Mouse (Mus musculus) stomach, embryonic 15.5 days (tissue): Measurements from ENCODE around the gene Tnnt3. TPM values are rescaled to one million over a fixed set of nuclear protein-coding genes. Genes with fewer than 3 reads are reported as not detected.

ENCODE experiments used
- ATAC-seq: fragments of 200-750 bp; cut with Nextera tagmentation; 2 replicates; pipeline ENCODE4 v1.8.0; 2017; ENCODE audit warnings: low read depth, moderate number of reproducible peaks, moderate TSS enrichment; ENCODE audit not compliant: insufficient read depth, low FRiP score
- H3K27ac ChIP-seq: fragments of 300-500 bp; sonication (generic); 2 replicates; pipeline ENCODE4 v1.5.1; 2015; ENCODE audit warnings: mild to moderate bottlenecking, inconsistent platforms
- H3K27me3 ChIP-seq: fragments of 300-500 bp; sonication (generic); replicated peaks from 2 replicates; pipeline ENCODE4 v1.6.1; 2015; ENCODE audit warnings: inconsistent platforms
- H3K36me3 ChIP-seq: fragments of 300-500 bp; sonication (generic); 2 replicates; pipeline ENCODE4 v1.6.1; 2015; ENCODE audit warnings: inconsistent platforms
- H3K4me1 ChIP-seq: fragments of 300-500 bp; sonication (generic); 2 replicates; pipeline ENCODE4 v1.6.1; 2015; ENCODE audit warnings: inconsistent platforms
- H3K4me2 ChIP-seq: fragments of 300-500 bp; sonication (generic); 2 replicates; pipeline ENCODE4 v1.6.1; 2015; ENCODE audit warnings: mild to moderate bottlenecking, inconsistent platforms
- H3K4me3 ChIP-seq: fragments of 300-500 bp; sonication (generic); replicated peaks from 2 replicates; pipeline ENCODE4 v1.5.1; 2015; ENCODE audit warnings: inconsistent platforms
- H3K9ac ChIP-seq: fragments of 300-500 bp; sonication (generic); 2 replicates; pipeline ENCODE4 v1.6.1; 2015; ENCODE audit warnings: inconsistent platforms
- H3K9me3 ChIP-seq: fragments of 300-500 bp; sonication (generic); 2 replicates; pipeline ENCODE4 v1.6.1; 2016; ENCODE audit warnings: inconsistent platforms
- WGBS: fragments of 180-500 bp; shearing (Covaris S2); methylation state at CpG from one replicate; pipeline ENCODE4 v1.1.7; 2015; 5-methylcytosine and 5-hydroxymethylcytosine counted together
- polyA plus RNA-seq: library from polyadenylated mRNA; unstranded; fragments of >200 nt; fragmentation: Nextera tagmentation; extraction: Ambion mirVana; gene quantifications from 2 replicates; pipeline ENCODE4 v1.2.1, GENCODE M21; 2015

Gene Tnnt3
- polyA plus RNA-seq: 4.6 and 11.8 TPM in 2 replicates

GRCm38 (mm10) chr7:142498575-142498974, at the start of gene Tnnt3:
Gene Tnnt3 (plus strand): TSS chr7:142498836.
- H3K4me3 ChIP-seq: no peak within 1 kb of the TSS
- H3K4me2 ChIP-seq: no peak within 1 kb of the TSS
- no peak within 1 kb of the TSS for H3K9ac ChIP-seq
- H3K27ac ChIP-seq: 0 out of 2 replicates have a peak within 1 kb of the TSS, but pooled peaks have one; percentile 12
- H3K27me3 ChIP-seq: no peaks in the 10 kb centered on the region
- H3K36me3 ChIP-seq: peaks cover 7% of the 10 kb centered on the region; the same call in 1 of the 2 replicates
- H3K4me1 ChIP-seq: 0 out of 2 replicates have a peak, but pooled peaks cover 3% of the 10 kb centered on the region
- WGBS: 77% methylated on average over 2 of the region's 2 CpGs
- H3K9me3 ChIP-seq: no peaks in the 10 kb centered on the region
- ATAC-seq: no peak

GRCm38 (mm10) chr7:142449038-142449617, 49.5 kb upstream of the Tnnt3 start:
- no peak overlapping the region for H3K4me2 ChIP-seq
- H3K27ac ChIP-seq: no peak overlapping the region; the same call in 1 of the 2 replicates
- H3K36me3 ChIP-seq: no peaks in the 10 kb centered on the region
- H3K27me3 ChIP-seq: no peaks in the 10 kb centered on the region
- H3K4me3 ChIP-seq: no peak overlapping the region
- peaks cover 4% of the 10 kb centered on the region; the same call in 1 of the 2 replicates for H3K4me1 ChIP-seq
- H3K9me3 ChIP-seq: no peaks in the 10 kb centered on the region
- H3K9ac ChIP-seq: no peak overlapping the region
- 65% methylated on average over 6 of the region's 6 CpGs for WGBS
- no peak for ATAC-seq

GRCm38 (mm10) chr7:142454706-142455105, 43.9 kb upstream of the Tnnt3 start:
- Histone ChIP-seq H3K27me3 (no peaks in the 10 kb centered on the region), H3K4me3 (no peak overlapping the region), H3K4me2 (no peak overlapping the region), H3K4me1 (peaks cover 45% of the 10 kb centered on the region), H3K36me3 (no peaks in the 10 kb centered on the region), H3K27ac (peak overlapping the region; percentile 96), H3K9me3 (no peaks in the 10 kb centered on the region), H3K9ac (no peak overlapping the region)
- WGBS: 20% methylated on average over 1 of the region's 1 CpGs
- ATAC-seq: no peak

GRCm38 (mm10) chr7:142455251-142455650, 43.4 kb upstream of the Tnnt3 start:
- Histone ChIP-seq H3K36me3 (no peaks in the 10 kb centered on the region), H3K27me3 (no peaks in the 10 kb centered on the region), H3K9ac (no peak overlapping the region), H3K9me3 (no peaks in the 10 kb centered on the region), H3K27ac (peak overlapping the region; percentile 96), H3K4me3 (no peak overlapping the region), H3K4me2 (no peak overlapping the region), H3K4me1 (peaks cover 45% of the 10 kb centered on the region)
- WGBS: 38% methylated on average over 2 of the region's 2 CpGs
- no peak for ATAC-seq

GRCm38 (mm10) chr7:142456806-142457205, 41.8 kb upstream of the Tnnt3 start:
- WGBS: 49% methylated on average over 3 of the region's 3 CpGs
- ATAC-seq: no peak

GRCm38 (mm10) chr7:142457227-142457811, 41.3 kb upstream of the Tnnt3 start:
- Histone ChIP-seq H3K27me3 (no peaks in the 10 kb centered on the region), H3K4me2 (no peak overlapping the region), H3K9ac (no peak overlapping the region), H3K9me3 (no peaks in the 10 kb centered on the region), H3K4me3 (no peak overlapping the region), H3K27ac (peak overlapping the region; percentile 96), H3K36me3 (no peaks in the 10 kb centered on the region), H3K4me1 (peaks cover 45% of the 10 kb centered on the region)
- ATAC-seq: peak; percentile 37; the same call in 1 of the 2 replicates
- WGBS: 8% methylated on average over 3 of the region's 3 CpGs

More at GRCm38 (mm10) chr7:142456806-142457205, 41.8 kb upstream of the Tnnt3 start:
- H3K27ac ChIP-seq: peak overlapping the region; percentile 96
- no peaks in the 10 kb centered on the region for H3K9me3 ChIP-seq
- H3K36me3 ChIP-seq: no peaks in the 10 kb centered on the region
- H3K4me3 ChIP-seq: no peak overlapping the region
- H3K9ac ChIP-seq: no peak overlapping the region
- H3K4me2 ChIP-seq: no peak overlapping the region
- H3K27me3 ChIP-seq: no peaks in the 10 kb centered on the region
- H3K4me1 ChIP-seq: peaks cover 45% of the 10 kb centered on the region

- no peak overlapping the region for H3K9ac ChIP-seq
- peak; percentile 71; the same call in 1 of the 2 replicates for ATAC-seq
- H3K4me1 ChIP-seq: peaks cover 45% of the 10 kb centered on the region
- 17% methylated on average over 2 of the region's 2 CpGs for WGBS
- H3K27me3 ChIP-seq: no peaks in the 10 kb centered on the region
- no peaks in the 10 kb centered on the region for H3K9me3 ChIP-seq
- H3K4me3 ChIP-seq: no peak overlapping the region
- no peak overlapping the region for H3K4me2 ChIP-seq
- H3K36me3 ChIP-seq: no peaks in the 10 kb centered on the region
- H3K27ac ChIP-seq: peak overlapping the region; percentile 96
Measured at GRCm38 (mm10) chr7:142458026-142458425, 40.6 kb upstream of the Tnnt3 start.

GRCm38 (mm10) chr7:142458676-142459298, 39.8 kb upstream of the Tnnt3 start:
- H3K9ac ChIP-seq: no peak overlapping the region
- no peaks in the 10 kb centered on the region for H3K27me3 ChIP-seq
- no peaks in the 10 kb centered on the region for H3K9me3 ChIP-seq
- no peaks in the 10 kb centered on the region for H3K36me3 ChIP-seq
- H3K4me3 ChIP-seq: no peak overlapping the region
- H3K4me2 ChIP-seq: no peak overlapping the region
- WGBS: 59% methylated on average over 5 of the region's 5 CpGs
- ATAC-seq: no peak
- H3K4me1 ChIP-seq: peaks cover 44% of the 10 kb centered on the region
- peak overlapping the region; percentile 96 for H3K27ac ChIP-seq

- H3K27ac ChIP-seq: peak overlapping the region; percentile 96
- H3K4me1 ChIP-seq: peaks cover 39% of the 10 kb centered on the region
- ATAC-seq: no peak
- no peak overlapping the region for H3K4me3 ChIP-seq
- no peak overlapping the region for H3K9ac ChIP-seq
- H3K36me3 ChIP-seq: no peaks in the 10 kb centered on the region
- no peaks in the 10 kb centered on the region for H3K9me3 ChIP-seq
- 63% methylated on average over 2 of the region's 2 CpGs for WGBS
- no peak overlapping the region for H3K4me2 ChIP-seq
- no peaks in the 10 kb centered on the region for H3K27me3 ChIP-seq
Measured at GRCm38 (mm10) chr7:142459299-142459691, 39.3 kb upstream of the Tnnt3 start.

GRCm38 (mm10) chr7:142460636-142461077, 38.0 kb upstream of the Tnnt3 start, which contains the start of gene Lsp1:
Gene Lsp1 (plus strand): TSS chr7:142460809.
- ATAC-seq: no peak
- H3K9me3 ChIP-seq: no peaks in the 10 kb centered on the region
- no peak within 1 kb of the TSS for H3K4me3 ChIP-seq
- no peaks in the 10 kb centered on the region for H3K36me3 ChIP-seq
- 85% methylated on average over 7 of the region's 7 CpGs for WGBS
- H3K27ac ChIP-seq: peak within 1 kb of the TSS; percentile 96
- no peak within 1 kb of the TSS for H3K4me2 ChIP-seq
- H3K9ac ChIP-seq: no peak within 1 kb of the TSS
- H3K4me1 ChIP-seq: peaks cover 28% of the 10 kb centered on the region
- H3K27me3 ChIP-seq: no peaks in the 10 kb centered on the region

- Histone ChIP-seq H3K4me2 (no peak overlapping the region), H3K27me3 (no peaks in the 10 kb centered on the region), H3K4me3 (no peak overlapping the region), H3K9ac (no peak overlapping the region), H3K9me3 (no peaks in the 10 kb centered on the region), H3K4me1 (peaks cover 24% of the 10 kb centered on the region; the same call in 1 of the 2 replicates), H3K27ac (no peak overlapping the region), H3K36me3 (no peaks in the 10 kb centered on the region)
- ATAC-seq: no peak
- WGBS: 92% methylated on average over 2 of the region's 2 CpGs
Measured at GRCm38 (mm10) chr7:142461446-142461845, 37.2 kb upstream of the Tnnt3 start.

GRCm38 (mm10) chr7:142462190-142462589, 36.4 kb upstream of the Tnnt3 start:
- ATAC-seq: no peak
- Histone ChIP-seq H3K27me3 (no peaks in the 10 kb centered on the region), H3K4me1 (peaks cover 17% of the 10 kb centered on the region; the same call in 1 of the 2 replicates), H3K9ac (no peak overlapping the region), H3K36me3 (no peaks in the 10 kb centered on the region), H3K4me3 (no peak overlapping the region), H3K9me3 (no peaks in the 10 kb centered on the region), H3K27ac (no peak overlapping the region), H3K4me2 (no peak overlapping the region)
- WGBS: 69% methylated on average over 6 of the region's 6 CpGs
